ENCODE assay signal across 9 mouse cellular contexts in the genomic region with DNA sequence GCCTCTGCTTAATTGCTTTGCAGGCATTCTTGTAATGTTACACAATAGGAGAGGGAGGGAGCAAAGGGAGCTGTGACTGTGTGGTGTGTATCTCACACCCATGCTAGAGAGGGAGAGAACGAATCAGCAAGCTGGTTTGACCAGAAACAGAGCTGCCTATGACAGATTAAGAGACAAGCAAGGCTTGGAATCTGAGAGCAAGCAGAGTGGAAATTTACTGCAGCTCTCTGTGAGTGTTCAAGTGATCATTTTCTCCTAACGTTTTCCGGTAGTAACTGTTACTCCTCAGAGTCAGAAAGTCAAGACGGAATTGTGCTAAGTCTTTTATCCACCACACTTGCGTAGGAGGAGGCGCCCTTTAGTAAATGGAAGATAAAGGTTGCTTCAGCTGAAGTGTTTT. TPM values are rescaled to one million over a fixed set of nuclear protein-coding genes. Genes with fewer than 3 reads are reported as not detected.
DNase-seq lines count a peak whose midpoint lies in the region; ATAC-seq and TF ChIP-seq lines count a peak whose summit lies in the region.
"Had no signal": no experiment of that assay in that cellular context is flagged by ENCODE, and none has a peak within 500 bp of the region (broad histone marks: within the 10 kb centered on the region; RNA-seq: fewer than 3 reads in every experiment).

No protein-coding gene starts in this region.

- H3K4me1 ChIP-seq in neural tube, embryonic 15.5 days: no peaks in the 10 kb centered on the region
- H3K4me1 ChIP-seq in lung, embryonic 14.5 days (ENCODE audit: insufficient read depth): no peaks in the 10 kb centered on the region
- H3K4me1 ChIP-seq: liver, embryonic 13.5 days had no signal

- 0 out of 2 replicates have a peak overlapping the region, but pooled peaks have one; percentile 6 for H3K4me2 ChIP-seq in neural tube, embryonic 15.5 days
- no peak overlapping the region for H3K4me2 ChIP-seq in lung, embryonic 14.5 days
- H3K4me2 ChIP-seq: liver, embryonic 13.5 days had no signal

- peak; percentile 2 for DNase-seq in CD4-positive, CD25-positive, alpha-beta regulatory T cell, adult 2 months (ENCODE audit: low read depth, low spot score)
- DNase-seq in neural tube, embryonic 10.5 days (ENCODE audit: extremely low spot score, low spot score): no peak
- DNase-seq in kidney, adult 18-20 months: peak; percentile 24
- peak; percentile 29 for DNase-seq in lung, embryonic 14.5 days
- no peak for DNase-seq in thymus, postnatal 4 days
- DNase-seq in thymus, postnatal 14 days: no peak
- DNase-seq: liver, embryonic 13.5 days had no signal

- H3K4me3 ChIP-seq in neural tube, embryonic 15.5 days (replicated peaks): no peak overlapping the region
- H3K4me3 ChIP-seq in lung, embryonic 14.5 days (ENCODE audit: low read depth, low read length): no peak overlapping the region
- H3K4me3 ChIP-seq: liver, embryonic 13.5 days had no signal

- TF ChIP-seq CTCF in lung, embryonic 14.5 days (IDR thresholded peaks at IDR 0.05; ENCODE audit: low read depth): no peak

- no peak overlapping the region for H3K27ac ChIP-seq in neural tube, embryonic 15.5 days (replicated peaks)
- 0 out of 2 replicates have a peak overlapping the region, but pooled peaks have one; percentile 19 for H3K27ac ChIP-seq in lung, embryonic 14.5 days (ENCODE audit: low read depth)
- H3K27ac ChIP-seq: liver, embryonic 13.5 days had no signal

- no peak overlapping the region for H3K9ac ChIP-seq in neural tube, embryonic 15.5 days (replicated peaks)
- H3K9ac ChIP-seq in lung, embryonic 14.5 days: no peak overlapping the region
- H3K9ac ChIP-seq: liver, embryonic 13.5 days had no signal

- no peak for ATAC-seq in CD4-positive, CD25-positive, alpha-beta regulatory T cell, adult 4 months
- peak; percentile 35; the same call in 1 of the 2 replicates for ATAC-seq in neural tube, embryonic 15.5 days (ENCODE audit: low FRiP score)
- ATAC-seq in lung, embryonic 14.5 days (ENCODE audit: insufficient read depth): no peak

- 64% methylated on average over 6 of the region's 6 CpGs for WGBS in neural tube, embryonic 15.5 days
- 43% methylated on average over 6 of the region's 6 CpGs for WGBS in lung, embryonic 14.5 days

- no peaks in the 10 kb centered on the region for H3K36me3 ChIP-seq in neural tube, embryonic 15.5 days
- no peaks in the 10 kb centered on the region for H3K36me3 ChIP-seq in lung, embryonic 14.5 days (ENCODE audit: insufficient read depth)
- H3K36me3 ChIP-seq: liver, embryonic 13.5 days had no signal

- H3K9me3 ChIP-seq in neural tube, embryonic 15.5 days (replicated peaks): no peaks in the 10 kb centered on the region
- H3K9me3 ChIP-seq in lung, embryonic 14.5 days (ENCODE audit: low read depth, low read length): no peaks in the 10 kb centered on the region
- H3K9me3 ChIP-seq: liver, embryonic 13.5 days had no signal

- no peaks in the 10 kb centered on the region for H3K27me3 ChIP-seq in neural tube, embryonic 15.5 days (replicated peaks)
- H3K27me3 ChIP-seq in lung, embryonic 14.5 days (ENCODE audit: insufficient read depth, low read length): no peaks in the 10 kb centered on the region
- H3K27me3 ChIP-seq: liver, embryonic 13.5 days had no signal

RNA-seq across cellular contexts. Expression of gene Cab39l, which starts 37.9 kb away (rescaled TPM):
- 10 to 100 TPM; 72.0 to 72.4 TPM for polyA plus RNA-seq in CD4-positive, CD25-positive, alpha-beta regulatory T cell, adult 4 months (2017; shearing (Covaris generic))
- 19.8 and 25.1 TPM in 2 replicates for polyA plus RNA-seq in neural tube, embryonic 15.5 days (2015; fragmentation: Nextera tagmentation; extraction: Ambion mirVana)
- polyA plus RNA-seq in lung, embryonic 14.5 days (2014; fragmentation: Nextera tagmentation; extraction: Ambion mirVana): 44.6 and 44.8 TPM in 2 replicates

RNA-seq across cellular contexts. Expression of gene Setdb2, which starts 38.0 kb away (rescaled TPM):
- 10 to 100 TPM; 16.0 to 18.5 TPM for polyA plus RNA-seq in CD4-positive, CD25-positive, alpha-beta regulatory T cell, adult 4 months (2017; shearing (Covaris generic))
- polyA plus RNA-seq in neural tube, embryonic 15.5 days (2015; fragmentation: Nextera tagmentation; extraction: Ambion mirVana): 3.9 and 7.1 TPM in 2 replicates
- 14.1 and 14.9 TPM in 2 replicates for polyA plus RNA-seq in lung, embryonic 14.5 days (2014; fragmentation: Nextera tagmentation; extraction: Ambion mirVana)

Comparison
In these comparisons a context has a peak if more than half of its experiments do, and no peak if none do; other contexts are left out.
1. DNase-seq: peak in CD4-positive, CD25-positive, alpha-beta regulatory T cell, adult 2 months (single experiment), kidney, adult 18-20 months (single experiment) and lung, embryonic 14.5 days (single experiment); none in neural tube, embryonic 10.5 days (single experiment), thymus, postnatal 4 days (single experiment) and thymus, postnatal 14 days (single experiment).